Mouse (Mus musculus) G1E (cell line): Measurements from ENCODE around the gene 4930579F01Rik.

ENCODE experiments used
- CTCF ChIP-seq: IDR thresholded peaks from 2 replicates; pipeline ENCODE4 v1.5.1; 2012; ENCODE audit warnings: low read depth, low read length, inconsistent platforms, mixed read lengths
- GATA1 ChIP-seq: IDR thresholded peaks from 2 replicates; pipeline ENCODE4 v1.6.1; 2012; ENCODE audit warnings: borderline replicate concordance, low read length, inconsistent platforms, mixed read lengths
- POLR2AphosphoS5 ChIP-seq: IDR thresholded peaks from 2 replicates; pipeline ENCODE4 v1.6.1; 2012; ENCODE audit warnings: low read depth, low read length, inconsistent platforms; ENCODE audit not compliant: insufficient replicate concordance
- TAL1 ChIP-seq: conservative IDR thresholded peaks from 2 replicates; pipeline ENCODE4 v1.6.1; 2012; ENCODE audit warnings: low read depth, low read length, inconsistent platforms, mixed read lengths

- TF ChIP-seq CTCF = peak; percentile 61
- TF ChIP-seq POLR2AphosphoS5 = no peak
- no peak for TF ChIP-seq TAL1
- no peak for TF ChIP-seq GATA1
Observed at GRCm38 (mm10) chr3:138197973-138198721, 4.5 kb upstream of the 4930579F01Rik start.
